Mouse (Mus musculus): ENCODE data around the gene Olfr930.

Olfr930 gene

DNA sequence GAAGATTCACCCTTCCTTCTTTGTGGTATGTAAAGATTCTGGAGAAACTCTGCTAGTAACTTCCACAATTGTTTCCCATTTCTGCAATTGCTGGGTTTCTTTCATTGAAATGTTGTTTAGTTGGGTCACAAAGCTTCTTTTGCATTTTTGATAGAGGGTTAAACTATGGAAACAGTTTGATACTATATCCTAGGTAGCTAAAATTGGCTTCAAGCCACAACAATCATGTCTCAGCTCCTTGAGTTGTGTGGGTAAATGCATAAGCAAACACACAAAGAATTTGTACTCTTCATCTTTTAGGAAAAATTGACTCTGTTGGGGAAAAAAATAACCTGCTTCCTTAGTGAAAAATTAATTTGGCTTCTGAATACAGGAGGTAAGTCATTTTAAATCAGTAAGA, at the start of gene Olfr930:
Gene Olfr930, plus strand, starts transcription at position 301 of the 400 bp plus-strand sequence.
- no peak for DNase-seq

GRCm38 (mm10) chr9:38953401-38954123, 24.0 kb downstream of the Olfr930 start:
- no peak for DNase-seq

- DNase-seq = no peak
Measured at GRCm38 (mm10) chr9:38954124-38954416, 24.5 kb downstream of the Olfr930 start.

- no peak for DNase-seq
Measured at GRCm38 (mm10) chr9:38972013-38972412, 42.4 kb downstream of the Olfr930 start, which contains the start of gene Olfr933. Gene Olfr933 (plus strand): TSS chr9:38972313.
